Mouse (Mus musculus): ENCODE measurements around the gene Hyal5.

Gene Hyal5

DNA sequence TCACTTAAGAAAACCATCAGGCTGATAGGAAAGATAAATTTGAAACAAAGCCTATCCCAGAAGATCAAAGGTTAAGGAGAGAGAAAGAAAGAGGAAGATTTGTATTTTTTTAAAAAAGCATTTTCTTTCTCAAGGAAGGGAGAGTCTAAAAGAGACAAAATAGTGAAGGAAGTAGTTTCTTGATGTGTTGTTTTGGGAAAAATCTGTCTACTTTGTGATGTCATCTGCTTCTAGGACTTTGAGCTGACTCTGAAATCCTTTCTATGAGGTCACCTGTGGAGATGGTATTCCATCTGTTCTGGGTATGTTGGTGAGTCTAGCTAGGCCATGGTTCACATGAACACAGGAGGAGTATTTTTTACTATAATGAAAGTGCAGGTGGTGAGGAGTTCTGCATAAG lies at the start of gene Hyal5:
Gene Hyal5 (plus strand): TSS at position 301 of the 400 bp plus-strand sequence.
- DNase-seq (ENCODE audit: low spot score in 2 of 2) = no peak

DNA sequence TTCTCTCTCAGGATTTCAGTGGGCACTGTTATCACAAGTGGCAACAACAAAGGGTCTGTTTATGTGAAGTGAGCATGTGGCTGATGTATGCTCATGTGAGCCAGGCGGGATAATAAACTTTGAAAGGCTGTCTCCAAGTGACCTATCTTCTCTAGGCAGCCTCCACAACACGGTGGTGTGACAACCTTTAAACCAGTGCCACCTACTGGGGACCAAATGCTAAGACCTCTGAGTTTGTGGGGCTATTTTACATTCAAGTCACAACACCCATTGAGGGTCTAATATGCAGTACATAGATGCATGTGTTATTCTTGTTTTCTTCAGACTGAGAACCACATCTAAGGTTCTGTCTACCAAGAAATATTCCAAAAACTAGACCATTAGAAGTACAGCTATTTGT lies 35.7 kb upstream of the Hyal5 start:
- no peak for DNase-seq (ENCODE audit: low spot score in 2 of 2)

DNA sequence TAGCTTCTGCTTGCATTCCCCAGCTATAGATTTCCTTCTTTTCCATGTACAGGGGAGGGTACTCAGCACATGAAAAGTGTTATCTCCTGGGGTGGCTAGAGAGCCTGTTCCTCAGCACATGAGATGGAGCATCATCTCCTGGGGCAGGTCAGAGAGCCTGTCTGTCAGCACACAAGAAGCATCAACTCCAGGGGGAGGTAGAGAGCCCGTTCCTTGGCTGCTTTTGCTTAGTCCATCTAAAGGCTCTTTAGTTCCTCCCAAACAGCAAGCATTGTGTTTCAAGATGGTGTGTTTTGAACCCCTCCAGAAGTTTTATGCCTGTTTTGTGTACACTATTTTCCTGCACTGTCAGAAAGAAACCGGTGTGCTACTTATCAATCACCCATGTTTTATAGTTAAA lies 2.5 kb downstream of the Hyal5 start:
- no peak for DNase-seq (ENCODE audit: low spot score in 2 of 2)

DNA sequence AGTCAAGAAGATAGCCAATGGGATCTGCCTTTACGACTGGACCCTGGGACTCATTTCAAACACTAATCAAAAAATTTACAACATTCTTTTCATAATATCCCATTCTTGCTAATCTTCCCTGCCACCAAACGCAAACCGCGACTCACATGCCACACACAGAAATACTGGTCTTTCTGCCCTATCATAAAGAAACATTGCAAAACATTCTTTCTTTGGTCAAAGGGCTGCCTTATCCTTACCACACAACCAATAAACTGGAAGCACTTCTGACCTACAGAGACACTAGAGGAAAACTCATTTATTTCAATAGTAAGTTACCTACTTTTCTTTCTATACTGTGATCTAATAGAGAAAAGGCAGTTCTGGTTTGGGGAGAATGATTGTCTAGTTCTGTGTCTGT lies 5.9 kb downstream of the Hyal5 start:
- DNase-seq (ENCODE audit: low spot score in 2 of 2) = no peak

DNA sequence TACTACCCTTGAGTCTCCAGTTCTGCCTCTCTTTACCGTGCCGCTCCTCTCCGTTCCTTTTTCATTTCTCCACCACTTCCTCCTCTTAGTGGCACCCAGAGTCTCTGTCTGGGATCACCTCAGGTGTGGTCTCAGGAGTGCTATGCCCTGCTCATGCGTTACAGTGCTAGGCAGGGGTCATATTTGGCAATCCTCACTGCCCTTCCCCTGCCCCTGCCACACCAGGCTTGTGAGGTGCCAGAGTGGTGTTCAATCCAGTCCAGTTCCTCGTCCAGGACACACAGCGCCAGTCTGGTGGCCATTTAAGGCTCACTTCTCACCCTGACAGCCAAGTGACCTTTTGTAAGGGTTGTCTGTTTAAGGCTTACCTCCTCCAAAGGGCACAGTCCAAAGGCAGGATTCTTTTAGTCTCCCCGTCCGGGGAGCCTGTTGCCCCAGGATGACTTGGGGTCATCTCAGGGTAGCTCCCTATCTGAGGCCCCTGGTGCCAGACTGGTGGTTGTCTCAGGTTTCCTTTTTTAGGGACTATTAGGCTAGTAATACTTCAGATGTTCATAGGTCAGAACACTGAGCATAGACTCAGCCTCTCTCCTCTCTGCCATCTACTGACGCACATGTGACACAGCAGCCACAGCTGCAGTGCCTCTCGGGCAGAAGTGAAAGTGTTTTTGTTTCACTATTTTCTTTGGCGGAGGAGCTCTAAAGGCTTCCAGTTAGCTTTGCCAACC lies 36.5 kb downstream of the Hyal5 start:
- peak in 1 of 2 experiments; percentile 18 for DNase-seq (ENCODE audit: low spot score in 2 of 2)

DNA sequence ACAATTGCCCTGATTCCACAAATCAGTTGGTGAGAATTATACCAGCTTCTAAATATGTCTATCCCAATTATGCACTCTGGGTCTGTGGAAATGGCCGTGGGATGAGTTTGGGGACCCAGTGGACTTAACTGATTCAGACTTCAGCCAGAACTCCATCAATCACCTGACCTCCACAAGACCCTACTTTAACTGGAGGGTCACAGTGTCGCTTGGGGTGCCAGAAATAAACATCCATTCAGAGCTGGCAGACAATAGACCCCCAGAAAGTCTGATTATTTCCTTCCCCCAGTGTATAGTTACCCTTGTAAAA lies 37.0 kb downstream of the Hyal5 start:
- no peak for DNase-seq (ENCODE audit: low spot score in 2 of 2)

DNA sequence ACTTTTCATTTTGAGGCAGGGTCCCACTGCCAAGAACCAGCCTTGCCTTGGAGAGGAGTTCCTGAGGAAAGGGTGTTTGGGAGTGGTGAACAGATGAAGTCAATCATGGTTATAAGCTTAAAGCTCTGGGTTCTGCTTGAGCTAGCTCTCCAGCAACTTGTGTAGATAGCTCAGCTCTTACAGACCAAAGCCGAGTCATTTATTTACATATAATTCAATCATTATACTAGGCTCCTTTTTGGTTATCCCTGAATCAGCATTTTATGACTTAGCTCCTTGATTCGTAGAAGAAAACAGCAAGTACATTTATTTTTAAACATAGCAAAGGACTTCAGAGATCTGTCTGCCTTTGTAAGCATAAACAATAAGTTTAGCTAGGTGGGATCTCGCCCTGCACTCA lies 47.3 kb downstream of the Hyal5 start:
- no peak for DNase-seq (ENCODE audit: low spot score in 2 of 2)

DNA sequence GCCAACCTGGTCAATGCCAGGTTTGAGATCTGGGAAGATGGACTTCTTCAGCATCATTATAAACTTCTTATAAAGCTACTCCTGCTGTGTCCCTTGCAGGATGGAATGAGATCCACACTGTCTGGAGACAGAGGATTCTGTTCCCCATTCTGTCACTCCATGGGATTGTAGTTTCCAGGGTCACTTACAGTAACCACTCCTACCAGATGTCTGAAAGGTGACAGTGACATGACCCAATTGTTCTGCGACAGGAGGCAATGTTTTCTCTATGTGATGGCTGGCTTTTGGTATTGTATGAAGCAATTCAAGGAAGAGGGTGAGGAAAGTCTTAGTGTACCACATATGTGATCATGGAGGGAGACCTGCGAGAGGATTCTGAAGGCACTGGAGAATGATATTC lies 50.0 kb downstream of the Hyal5 start:
- DNase-seq (ENCODE audit: low spot score in 2 of 2) = no peak

DNA sequence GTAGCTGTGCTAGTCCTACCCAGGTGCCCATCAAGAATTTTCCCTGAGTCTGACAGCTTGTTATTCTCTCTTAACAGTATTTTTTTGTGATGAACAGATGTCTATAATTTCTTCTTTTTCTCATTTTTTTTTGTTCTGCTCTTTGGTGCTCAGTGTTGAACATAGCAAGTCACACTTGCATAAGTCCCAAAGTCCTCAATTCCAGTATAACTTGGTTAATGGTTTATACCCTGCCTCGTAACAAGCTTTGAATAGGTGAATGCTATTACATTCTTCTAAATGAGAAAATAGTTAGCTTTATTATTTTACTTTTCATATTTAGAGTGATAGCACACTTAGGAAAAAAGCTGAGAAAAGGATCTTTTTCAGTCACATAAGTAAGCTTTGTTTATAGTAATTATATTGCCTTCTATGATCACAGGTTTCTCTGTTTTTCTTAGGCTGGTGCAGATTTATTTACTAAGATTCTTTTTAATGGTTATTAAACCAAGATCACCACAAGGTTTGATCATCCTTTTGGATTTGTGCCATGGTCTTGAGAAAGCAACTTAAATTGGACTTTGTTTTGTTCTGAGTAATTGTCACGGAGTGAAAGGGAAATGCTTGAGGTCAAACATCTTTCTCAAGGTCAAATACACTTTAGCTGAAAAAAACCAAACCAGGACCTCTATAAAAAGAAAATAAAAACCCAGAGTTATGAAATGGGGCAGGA lies 52.4 kb downstream of the Hyal5 start:
- no peak for DNase-seq (ENCODE audit: low spot score in 2 of 2)

DNA sequence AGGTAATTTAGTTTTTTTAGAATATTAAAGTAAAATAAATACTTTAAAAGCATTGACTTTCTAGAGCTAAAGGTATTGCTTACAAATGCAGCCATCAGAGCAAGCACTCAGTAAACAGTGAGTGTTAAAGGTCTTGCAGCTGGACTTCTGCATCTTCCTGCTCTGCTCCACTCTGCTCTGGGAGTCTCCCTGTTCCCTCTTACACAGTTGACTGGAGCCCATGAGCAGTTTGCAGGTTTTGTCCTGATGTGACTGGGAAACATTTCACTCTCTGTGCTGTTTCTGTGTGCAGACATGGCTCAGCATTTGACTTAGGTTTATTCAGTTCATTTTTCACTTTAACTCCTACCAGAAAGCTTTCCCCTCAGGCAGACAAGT lies 52.9 kb downstream of the Hyal5 start:
- DNase-seq (ENCODE audit: low spot score in 2 of 2) = no peak

DNA sequence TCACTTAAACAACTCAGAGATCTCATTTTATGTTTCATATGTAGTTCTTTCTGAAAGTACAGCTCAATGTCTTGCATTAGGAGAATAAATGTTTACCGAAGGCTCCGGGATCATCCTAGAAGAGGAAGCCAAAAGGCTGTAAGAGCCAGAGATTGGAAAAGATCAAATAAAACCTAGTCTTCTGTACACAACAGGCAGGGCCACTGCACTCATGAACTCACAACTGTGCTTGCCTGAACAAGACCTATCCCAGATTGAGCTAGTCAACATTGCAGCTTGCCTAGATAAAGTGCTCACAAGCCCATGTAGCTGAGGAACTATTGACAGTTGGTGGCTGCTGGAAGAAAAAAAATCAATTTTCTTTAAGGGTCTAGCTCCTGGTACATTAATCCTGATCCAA lies 55.8 kb downstream of the Hyal5 start:
- no peak for DNase-seq (ENCODE audit: low spot score in 2 of 2)

DNA sequence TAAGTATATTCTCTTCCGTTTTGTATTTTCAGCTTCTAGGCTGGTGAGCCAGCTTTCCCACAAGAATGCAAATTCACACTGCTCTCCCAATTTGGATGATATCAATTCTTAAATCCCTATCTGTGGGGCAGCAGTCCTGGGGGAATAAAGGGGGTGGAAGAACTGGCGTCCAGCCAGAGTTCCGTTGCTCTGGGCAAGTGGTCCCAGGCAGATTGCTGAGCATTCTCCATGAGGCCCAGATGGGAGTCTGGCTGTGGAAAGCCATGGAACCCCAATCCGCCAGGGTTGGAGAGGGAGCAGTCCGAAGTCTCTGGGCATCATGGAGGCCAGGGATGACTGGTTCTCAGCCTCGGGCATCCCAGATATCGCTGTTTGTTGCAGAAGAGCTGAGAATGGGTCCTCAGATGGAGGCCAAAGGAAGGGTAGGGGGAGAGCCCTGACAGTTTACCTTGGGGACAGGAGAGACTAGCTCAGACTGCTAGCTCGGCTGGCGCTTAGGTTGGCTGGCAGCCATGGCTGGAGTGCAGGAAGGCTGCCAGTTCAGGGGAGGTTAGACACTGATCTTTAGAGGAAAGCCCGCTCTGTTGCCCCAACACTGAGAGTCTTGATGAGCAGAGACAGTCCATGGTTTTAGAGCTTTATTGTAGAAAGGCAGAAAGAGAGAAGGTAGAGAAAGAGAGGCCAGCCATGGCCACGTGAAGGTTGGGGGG lies 67.4 kb downstream of the Hyal5 start:
- no peak for DNase-seq (ENCODE audit: low spot score in 2 of 2)
